Mouse (Mus musculus) liver, embryonic 14.5 days (tissue): Measurements from ENCODE around the gene Tgoln1. TPM values are rescaled to one million over a fixed set of nuclear protein-coding genes. Genes with fewer than 3 reads are reported as not detected.

ENCODE experiments used
- ATAC-seq: fragments of 200-750 bp; cut with Nextera tagmentation; 2 replicates; pipeline ENCODE4 v1.8.0; 2017; ENCODE audit warnings: moderate number of reproducible peaks, mild to moderate bottlenecking, moderate library complexity; ENCODE audit not compliant: insufficient read depth
- DNase-seq, 3 experiments: peaks; one replicate each; pipeline ENCODE4 v3.0.0-alpha.2; 2012 to 2013; ENCODE audit warnings: low read depth in 3 of 3, low spot score in 3 of 3
- H3K27ac ChIP-seq: fragments of 300-500 bp; sonication (generic); 2 replicates; pipeline ENCODE4 v1.5.1; 2014; ENCODE audit warnings: moderate library complexity, mild to moderate bottlenecking, control low read depth, inconsistent platforms
- H3K27me3 ChIP-seq: fragments of 300-500 bp; sonication (generic); 2 replicates; pipeline ENCODE4 v1.6.1; 2014; ENCODE audit warnings: mild to moderate bottlenecking, low read length, moderate library complexity; ENCODE audit not compliant: control insufficient read depth, insufficient read depth
- H3K36me3 ChIP-seq: fragments of 300-500 bp; sonication (generic); replicated peaks from 2 replicates; pipeline ENCODE4 v1.6.1; 2014; ENCODE audit warnings: low read depth; ENCODE audit not compliant: control insufficient read depth, insufficient read depth
- H3K4me1 ChIP-seq, 2 experiments: fragments of 200-500 bp in 1 of 2; fragments of 300-500 bp in 1 of 2; sonication (generic) in 1 of 2; replicated peaks; 2 replicates each; pipeline ENCODE4 v1.6.1; 2012 to 2014; ENCODE audit warnings: antibody characterized with exemption in 1 of 2, inconsistent platforms in 1 of 2, low read length in 1 of 2; ENCODE audit not compliant: control insufficient read depth in 2 of 2, insufficient read depth in 2 of 2
- H3K4me2 ChIP-seq: fragments of 300-500 bp; sonication (generic); 2 replicates; pipeline ENCODE4 v1.6.1; 2014; ENCODE audit warnings: low read depth, mild to moderate bottlenecking, control low read depth, moderate library complexity
- H3K4me3 ChIP-seq, 2 experiments: fragments of 200-500 bp in 1 of 2; fragments of 300-500 bp in 1 of 2; sonication (generic) in 1 of 2; 2 replicates each; pipeline ENCODE4 v1.5.1; 2012 to 2014; ENCODE audit warnings: low read depth in 2 of 2, low read length in 2 of 2, mild to moderate bottlenecking in 2 of 2, control low read depth in 1 of 2, inconsistent platforms in 1 of 2, moderate library complexity in 1 of 2; ENCODE audit not compliant: insufficient read depth in 1 of 2
- H3K9ac ChIP-seq: fragments of 300-500 bp; sonication (generic); replicated peaks from 2 replicates; pipeline ENCODE4 v1.6.1; 2014; ENCODE audit warnings: mild to moderate bottlenecking, control low read depth, moderate library complexity
- H3K9me3 ChIP-seq: fragments of 300-500 bp; sonication (generic); 2 replicates; pipeline ENCODE4 v1.6.1; 2016; ENCODE audit warnings: low read length, mixed read lengths; ENCODE audit not compliant: control insufficient read depth
- CTCF ChIP-seq: IDR thresholded peaks from 2 replicates; pipeline ENCODE4 v1.5.1; 2016; ENCODE audit warnings: antibody characterized with exemption, low read depth, control low read depth
- EP300 ChIP-seq: IDR thresholded peaks from 2 replicates; pipeline ENCODE4 v1.6.1; 2016; ENCODE audit warnings: antibody characterized with exemption, low read depth
- WGBS: fragments of 180-500 bp; shearing (Covaris S2); extraction: QIAGEN DNeasy Blood & Tissue Kit; methylation state at CpG from one replicate; pipeline ENCODE4 v1.1.7; 2014; ENCODE audit not compliant: insufficient replicate concordance; 5-methylcytosine and 5-hydroxymethylcytosine counted together
- polyA plus RNA-seq, 2 experiments: library from polyadenylated mRNA; depleted of rRNA in 1 of 2; stranded (reverse) in 1 of 2; unstranded in 1 of 2; fragments of >200 nt; fragmentation: Nextera tagmentation in 1 of 2; extraction: Ambion mirVana in 1 of 2; gene quantifications; 2 replicates each; pipeline versions ENCODE4 v1.2.1 to v1.2.3; 2012 to 2014

The Tgoln1 gene
- polyA plus RNA-seq, 2 experiments: 7.8 to 13.4 TPM

DNA sequence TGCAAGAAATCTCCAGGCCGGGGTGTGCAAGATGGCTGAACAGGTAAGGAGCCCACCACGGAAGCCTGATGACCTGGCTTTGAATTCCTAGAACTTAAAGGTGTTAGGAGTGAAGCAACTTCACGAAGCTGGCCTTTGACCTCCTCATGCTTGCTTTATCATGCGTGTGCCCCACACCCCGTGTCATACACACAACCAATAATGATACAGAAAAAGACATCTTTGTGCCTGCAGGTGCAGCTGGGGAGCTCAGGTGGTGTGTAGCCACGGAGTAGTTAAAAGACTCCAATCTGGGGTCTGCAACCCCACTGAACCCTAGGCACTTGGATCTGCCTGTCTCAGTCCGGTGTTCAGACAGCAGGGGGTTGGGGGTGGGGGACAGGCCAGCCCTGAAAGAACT lies 51.3 kb downstream of the Tgoln1 start:
- DNase-seq: no peak
- no peaks in the 10 kb centered on the region for H3K4me1 ChIP-seq
- no peak for ATAC-seq
- no peaks in the 10 kb centered on the region for H3K9me3 ChIP-seq
- no peak overlapping the region for H3K9ac ChIP-seq
- H3K4me2 ChIP-seq: no peak overlapping the region
- no peak overlapping the region for H3K4me3 ChIP-seq
- no peak overlapping the region for H3K27ac ChIP-seq
- H3K27me3 ChIP-seq: no peaks in the 10 kb centered on the region
- no peak for TF ChIP-seq CTCF
- TF ChIP-seq EP300: no peak
- WGBS: 66% methylated on average over 7 of the region's 7 CpGs
- no peaks in the 10 kb centered on the region for H3K36me3 ChIP-seq

DNA sequence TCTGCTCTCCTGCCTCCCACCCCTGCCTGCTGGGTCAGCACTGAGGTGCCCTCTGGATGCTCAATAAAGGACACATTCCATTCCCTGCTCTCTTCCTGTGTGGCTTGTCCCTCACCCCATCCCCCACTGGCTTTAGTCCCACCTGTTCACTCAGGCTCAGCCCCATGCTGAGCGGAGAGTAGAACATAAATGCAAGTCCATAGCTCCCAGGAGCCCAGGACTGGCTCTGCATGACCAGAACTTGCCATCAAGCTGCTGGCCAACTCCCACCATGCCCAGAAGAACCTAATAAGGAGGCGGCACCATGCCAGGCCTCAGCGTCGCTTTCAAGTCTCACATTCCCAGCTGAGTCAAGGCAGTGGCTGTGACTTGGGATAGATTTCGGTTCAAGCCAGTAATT lies 53.9 kb downstream of the Tgoln1 start:
- no peak overlapping the region for H3K27ac ChIP-seq
- H3K9me3 ChIP-seq: no peaks in the 10 kb centered on the region
- no peak for DNase-seq
- WGBS: 82% methylated on average over 5 of the region's 5 CpGs
- no peak overlapping the region for H3K4me3 ChIP-seq
- no peak overlapping the region for H3K9ac ChIP-seq
- H3K36me3 ChIP-seq: no peaks in the 10 kb centered on the region
- TF ChIP-seq CTCF (no peak), EP300 (no peak)
- no peaks in the 10 kb centered on the region for H3K27me3 ChIP-seq
- ATAC-seq: no peak
- H3K4me2 ChIP-seq: no peak overlapping the region
- no peaks in the 10 kb centered on the region for H3K4me1 ChIP-seq

GRCm38 (mm10) chr6:72562486-72562885 lies 54.3 kb downstream of the Tgoln1 start:
- DNase-seq (no peak), ATAC-seq (no peak)
- no peak overlapping the region for H3K4me2 ChIP-seq
- 59% methylated on average over 6 of the region's 6 CpGs for WGBS
- H3K4me3 ChIP-seq: no peak overlapping the region
- H3K27me3 ChIP-seq: no peaks in the 10 kb centered on the region
- H3K9ac ChIP-seq: no peak overlapping the region
- H3K4me1 ChIP-seq: no peaks in the 10 kb centered on the region
- no peaks in the 10 kb centered on the region for H3K9me3 ChIP-seq
- H3K27ac ChIP-seq: no peak overlapping the region
- no peaks in the 10 kb centered on the region for H3K36me3 ChIP-seq
- TF ChIP-seq EP300 (no peak), CTCF (no peak)

- H3K9ac ChIP-seq: no peak overlapping the region
- H3K27me3 ChIP-seq: no peaks in the 10 kb centered on the region
- DNase-seq (no peak), ATAC-seq (no peak)
- no peaks in the 10 kb centered on the region for H3K9me3 ChIP-seq
- no peaks in the 10 kb centered on the region for H3K36me3 ChIP-seq
- H3K4me2 ChIP-seq: no peak overlapping the region
- H3K4me1 ChIP-seq: no peaks in the 10 kb centered on the region
- H3K4me3 ChIP-seq: no peak overlapping the region
- TF ChIP-seq EP300 (no peak), CTCF (no peak)
- WGBS: 77% methylated on average over 8 of the region's 8 CpGs
- H3K27ac ChIP-seq: no peak overlapping the region
Observed at GRCm38 (mm10) chr6:72560801-72561200, 56.0 kb downstream of the Tgoln1 start.

Other genes starting within 250 kb of the Tgoln1 start
- gene Vamp5, start 236.5 kb downstream of the Tgoln1 start, polyA plus RNA-seq (2012; rRNA removed): 72.5 and 80.0 TPM in 2 replicates
- gene Vamp5, start 236.5 kb downstream of the Tgoln1 start, polyA plus RNA-seq (2014; fragmentation: Nextera tagmentation; extraction: Ambion mirVana): 81.0 and 94.5 TPM in 2 replicates
- gene Vamp8, start 226.3 kb downstream of the Tgoln1 start, polyA plus RNA-seq (2012; rRNA removed): 129 and 188 TPM in 2 replicates
- 266 and 276 TPM in 2 replicates for gene Vamp8, start 226.3 kb downstream of the Tgoln1 start, polyA plus RNA-seq (2014; fragmentation: Nextera tagmentation; extraction: Ambion mirVana)
- gene Ggcx, start 202.7 kb downstream of the Tgoln1 start, polyA plus RNA-seq (2012; rRNA removed): 10.9 and 11.3 TPM in 2 replicates
- 5.7 and 6.5 TPM in 2 replicates for gene Ggcx, start 202.7 kb downstream of the Tgoln1 start, polyA plus RNA-seq (2014; fragmentation: Nextera tagmentation; extraction: Ambion mirVana)
- gene Mat2a, start 177.4 kb downstream of the Tgoln1 start, polyA plus RNA-seq (2012; rRNA removed): 59.9 and 99.9 TPM in 2 replicates
- gene Mat2a, start 177.4 kb downstream of the Tgoln1 start, polyA plus RNA-seq (2014; fragmentation: Nextera tagmentation; extraction: Ambion mirVana): 159 and 173 TPM in 2 replicates
- gene Sh2d6, start 95.3 kb downstream of the Tgoln1 start, polyA plus RNA-seq (2012; rRNA removed): not detected in 2 replicates
- gene Sh2d6, start 95.3 kb downstream of the Tgoln1 start, polyA plus RNA-seq (2014; fragmentation: Nextera tagmentation; extraction: Ambion mirVana): not detected in 2 replicates
- 6.6 and 6.7 TPM in 2 replicates for gene Capg, start 72.6 kb downstream of the Tgoln1 start, polyA plus RNA-seq (2012; rRNA removed)
- gene Capg, start 72.6 kb downstream of the Tgoln1 start, polyA plus RNA-seq (2014; fragmentation: Nextera tagmentation; extraction: Ambion mirVana): 11.9 and 14.8 TPM in 2 replicates
- gene Elmod3, start 18.6 kb downstream of the Tgoln1 start, polyA plus RNA-seq (2012; rRNA removed): 2.9 and 3.6 TPM in 2 replicates
- 4.9 and 5.2 TPM in 2 replicates for gene Elmod3, start 18.6 kb downstream of the Tgoln1 start, polyA plus RNA-seq (2014; fragmentation: Nextera tagmentation; extraction: Ambion mirVana)
- gene Retsat, start 18.5 kb downstream of the Tgoln1 start, polyA plus RNA-seq (2012; rRNA removed): 5.1 and 5.3 TPM in 2 replicates
- gene Retsat, start 18.5 kb downstream of the Tgoln1 start, polyA plus RNA-seq (2014; fragmentation: Nextera tagmentation; extraction: Ambion mirVana): 11.1 and 13.6 TPM in 2 replicates
- gene Tcf7l1, start 172.3 kb upstream of the Tgoln1 start, polyA plus RNA-seq (2012; rRNA removed): 3.0 and 3.1 TPM in 2 replicates
- 3.1 and 3.6 TPM in 2 replicates for gene Tcf7l1, start 172.3 kb upstream of the Tgoln1 start, polyA plus RNA-seq (2014; fragmentation: Nextera tagmentation; extraction: Ambion mirVana)